25 mouse cellular contexts compared by ENCODE assay signal in genomic region chr1:176145306-176145705, GRCm38 (mm10).
DNase-seq lines count a peak whose midpoint lies in the region; ATAC-seq lines count a peak whose summit lies in the region.
"Had no signal": no experiment of that assay in that cellular context is flagged by ENCODE, and none has a peak within 500 bp of the region (broad histone marks: within the 10 kb centered on the region; RNA-seq: fewer than 3 reads in every experiment).

No protein-coding gene starts in this region.

- DNase-seq in embryonic facial prominence, embryonic 14.5 days (ENCODE audit: low spot score), result peak; percentile 26
- no peak for DNase-seq in embryonic facial prominence, embryonic 10.5 days (ENCODE audit: low spot score)
- DNase-seq in lung, postnatal 25 days (ENCODE audit: low spot score), result no peak
- peak; percentile 10 for DNase-seq in lung, postnatal 10 days
- no peak for DNase-seq in spleen, adult 12 weeks (ENCODE audit: low spot score)
- DNase-seq: adrenal gland, adult 8-10 months; adrenal gland, postnatal 25 days; cerebellum, adult 11-12 months; cerebellum, adult 8-10 months; cerebellum, postnatal 10 days; gastrocnemius, postnatal 25 days; heart, adult 18-20 months; heart, postnatal 10 days; heart, postnatal 36 days had no signal

- H3K4me2 ChIP-seq in embryonic facial prominence, embryonic 14.5 days (ENCODE audit: low read depth, low read length), result no peak overlapping the region
- no peak overlapping the region for H3K4me2 ChIP-seq in lung, embryonic 15.5 days
- H3K4me2 ChIP-seq: embryonic facial prominence, embryonic 12.5 days; forebrain, embryonic 12.5 days; forebrain, embryonic 15.5 days; heart, embryonic 12.5 days; heart, embryonic 15.5 days; hindbrain, embryonic 13.5 days had no signal

- H3K36me3 ChIP-seq in embryonic facial prominence, embryonic 14.5 days (ENCODE audit: control insufficient read depth, insufficient read depth, low read length), result no peaks in the 10 kb centered on the region
- no peaks in the 10 kb centered on the region for H3K36me3 ChIP-seq in embryonic facial prominence, embryonic 10.5 days (replicated peaks)
- no peaks in the 10 kb centered on the region for H3K36me3 ChIP-seq in lung, embryonic 15.5 days
- H3K36me3 ChIP-seq: embryonic facial prominence, embryonic 12.5 days; forebrain, embryonic 12.5 days; forebrain, embryonic 15.5 days; heart, embryonic 12.5 days; heart, embryonic 15.5 days; hindbrain, embryonic 10.5 days; hindbrain, embryonic 13.5 days had no signal

- no peak for ATAC-seq in embryonic facial prominence, embryonic 14.5 days (ENCODE audit: low read depth)
- ATAC-seq in lung, embryonic 15.5 days (ENCODE audit: borderline replicate concordance, extremely low read depth, low FRiP score, low TSS enrichment), result peak; percentile 70; the same call in 1 of the 2 replicates
- ATAC-seq: activated CD4-positive, CD25-positive, alpha-beta regulatory T cell, adult 4 months; forebrain, embryonic 15.5 days; hindbrain, embryonic 16.5 days had no signal

- H3K9me3 ChIP-seq in embryonic facial prominence, embryonic 14.5 days (ENCODE audit: control insufficient read depth, low read length), result peaks cover 11% of the 10 kb centered on the region; the same call in 1 of the 2 replicates
- H3K9me3 ChIP-seq in embryonic facial prominence, embryonic 10.5 days, result peaks cover 10% of the 10 kb centered on the region
- H3K9me3 ChIP-seq in lung, embryonic 15.5 days, result no peaks in the 10 kb centered on the region
- H3K9me3 ChIP-seq: embryonic facial prominence, embryonic 12.5 days; forebrain, embryonic 15.5 days; heart, embryonic 15.5 days had no signal

- WGBS in embryonic facial prominence, embryonic 14.5 days, result 53% methylated on average over 6 of the region's 6 CpGs
- WGBS in embryonic facial prominence, embryonic 10.5 days, result 82% methylated on average over 6 of the region's 6 CpGs
- 2% methylated on average over 6 of the region's 6 CpGs for WGBS in lung, embryonic 15.5 days

- no peak overlapping the region for H3K4me3 ChIP-seq in embryonic facial prominence, embryonic 14.5 days (ENCODE audit: low read depth, low read length)
- H3K4me3 ChIP-seq in embryonic facial prominence, embryonic 10.5 days, result no peak overlapping the region
- H3K4me3 ChIP-seq in lung, embryonic 15.5 days, result no peak overlapping the region
- H3K4me3 ChIP-seq: embryonic facial prominence, embryonic 12.5 days; erythroblast, embryonic 14.5 days; forebrain, embryonic 12.5 days; forebrain, embryonic 15.5 days; heart, embryonic 12.5 days; heart, embryonic 15.5 days; hindbrain, embryonic 10.5 days; hindbrain, embryonic 13.5 days had no signal

- no peaks in the 10 kb centered on the region for H3K4me1 ChIP-seq in embryonic facial prominence, embryonic 14.5 days (ENCODE audit: control insufficient read depth, insufficient read depth, low read length)
- no peaks in the 10 kb centered on the region for H3K4me1 ChIP-seq in embryonic facial prominence, embryonic 10.5 days
- peaks cover 5% of the 10 kb centered on the region; the same call in 1 of the 2 replicates for H3K4me1 ChIP-seq in lung, embryonic 15.5 days
- H3K4me1 ChIP-seq: embryonic facial prominence, embryonic 12.5 days; forebrain, embryonic 12.5 days; forebrain, embryonic 15.5 days; heart, embryonic 12.5 days; heart, embryonic 15.5 days; hindbrain, embryonic 10.5 days; hindbrain, embryonic 13.5 days had no signal

- H3K27me3 ChIP-seq in embryonic facial prominence, embryonic 14.5 days (replicated peaks; ENCODE audit: control insufficient read depth, insufficient read depth, low read length), result no peaks in the 10 kb centered on the region
- H3K27me3 ChIP-seq in embryonic facial prominence, embryonic 10.5 days (replicated peaks; ENCODE audit: low read depth, poor library complexity, severe bottlenecking), result no peaks in the 10 kb centered on the region
- no peaks in the 10 kb centered on the region for H3K27me3 ChIP-seq in lung, embryonic 15.5 days
- H3K27me3 ChIP-seq: embryonic facial prominence, embryonic 12.5 days; forebrain, embryonic 12.5 days; forebrain, embryonic 15.5 days; heart, embryonic 12.5 days; heart, embryonic 15.5 days; hindbrain, embryonic 13.5 days had no signal

- H3K27ac ChIP-seq in embryonic facial prominence, embryonic 14.5 days (replicated peaks; ENCODE audit: low read depth, low read length), result no peak overlapping the region
- no peak overlapping the region for H3K27ac ChIP-seq in embryonic facial prominence, embryonic 10.5 days (replicated peaks)
- peak overlapping the region; percentile 48; the same call in 1 of the 2 replicates for H3K27ac ChIP-seq in lung, embryonic 15.5 days
- H3K27ac ChIP-seq: embryonic facial prominence, embryonic 12.5 days; forebrain, embryonic 12.5 days; forebrain, embryonic 15.5 days; heart, embryonic 15.5 days; hindbrain, embryonic 10.5 days; hindbrain, embryonic 13.5 days had no signal

- H3K9ac ChIP-seq in embryonic facial prominence, embryonic 14.5 days (ENCODE audit: low read depth, low read length), result no peak overlapping the region
- H3K9ac ChIP-seq in lung, embryonic 15.5 days, result no peak overlapping the region
- H3K9ac ChIP-seq: embryonic facial prominence, embryonic 12.5 days; forebrain, embryonic 12.5 days; forebrain, embryonic 15.5 days; heart, embryonic 12.5 days; heart, embryonic 15.5 days; hindbrain, embryonic 13.5 days had no signal

Comparison
In these comparisons a context has a peak if more than half of its experiments do, and no peak if none do; other contexts are left out.
1. DNase-seq: peak in embryonic facial prominence, embryonic 14.5 days (single experiment) and lung, postnatal 10 days (single experiment); none in embryonic facial prominence, embryonic 10.5 days (single experiment), lung, postnatal 25 days (single experiment) and spleen, adult 12 weeks (single experiment).